Mouse (Mus musculus) brown adipose tissue, adult 24 weeks (tissue): ENCODE results near the gene Pip4k2b. TPM values are rescaled to one million over a fixed set of nuclear protein-coding genes. Genes with fewer than 3 reads are reported as not detected.
A peak's percentile ranks its signal among the peaks of the same experiment; 100 is the strongest.

ENCODE experiments used
- H3K27ac ChIP-seq: fragments of 200-500 bp; replicated peaks from 2 replicates; pipeline ENCODE4 v1.5.1; 2012; ENCODE audit warnings: low read depth, mild to moderate bottlenecking, low read length
- H3K4me1 ChIP-seq: fragments of 200-500 bp; 2 replicates; pipeline ENCODE4 v1.6.1; 2012; ENCODE audit warnings: low read length, mixed read lengths; ENCODE audit not compliant: control insufficient read depth, insufficient read depth, insufficient read length
- H3K4me3 ChIP-seq: fragments of 200-500 bp; 2 replicates; pipeline ENCODE4 v1.5.1; 2012; ENCODE audit warnings: low read depth, mild to moderate bottlenecking, low read length, moderate library complexity; ENCODE audit not compliant: insufficient read depth
- polyA plus RNA-seq: library from polyadenylated mRNA; stranded (reverse); fragments of >200 nt; gene quantifications from 2 replicates; pipeline ENCODE4 v1.2.4, GENCODE M21; 2012; ENCODE audit not compliant: missing spikeins, insufficient read depth, insufficient read length

Pip4k2b gene
- polyA plus RNA-seq, 1 experiment, result 6.1 TPM

GRCm38 (mm10) chr11:97771410-97771809, 26.9 kb upstream of the Pip4k2b start:
- Histone ChIP-seq H3K27ac (no peak overlapping the region), H3K4me3 (no peak overlapping the region), H3K4me1 (no peaks in the 10 kb centered on the region)

- Histone ChIP-seq H3K4me3 (no peak overlapping the region), H3K27ac (no peak overlapping the region), H3K4me1 (peaks cover 6% of the 10 kb centered on the region; the same call in 1 of the 2 replicates)
Observed at GRCm38 (mm10) chr11:97769704-97770103, 25.2 kb upstream of the Pip4k2b start.

GRCm38 (mm10) chr11:97766154-97766881, 21.8 kb upstream of the Pip4k2b start, which contains the start of gene Cwc25:
Gene Cwc25, minus strand, starts transcription at chr11:97766556.
- Histone ChIP-seq H3K4me1 (peaks cover 8% of the 10 kb centered on the region; the same call in 1 of the 2 replicates), H3K4me3 (peak within 1 kb of the TSS; percentile 84), H3K27ac (peak within 1 kb of the TSS; percentile 93)

GRCm38 (mm10) chr11:97761638-97762037, 17.1 kb upstream of the Pip4k2b start:
- no peak overlapping the region for H3K27ac ChIP-seq
- H3K4me1 ChIP-seq, result peaks cover 8% of the 10 kb centered on the region; the same call in 1 of the 2 replicates
- H3K4me3 ChIP-seq, result no peak overlapping the region

GRCm38 (mm10) chr11:97758942-97759341, 14.4 kb upstream of the Pip4k2b start:
- Histone ChIP-seq H3K4me1 (no peaks in the 10 kb centered on the region), H3K27ac (no peak overlapping the region), H3K4me3 (no peak overlapping the region)

- no peaks in the 10 kb centered on the region for H3K4me1 ChIP-seq
- no peak overlapping the region for H3K4me3 ChIP-seq
- no peak overlapping the region for H3K27ac ChIP-seq
Observed at GRCm38 (mm10) chr11:97758125-97758524, 13.6 kb upstream of the Pip4k2b start.

GRCm38 (mm10) chr11:97753277-97753676, 8.8 kb upstream of the Pip4k2b start:
- Histone ChIP-seq H3K27ac (no peak overlapping the region), H3K4me1 (no peaks in the 10 kb centered on the region), H3K4me3 (no peak overlapping the region)

GRCm38 (mm10) chr11:97748496-97748895, 4.0 kb upstream of the Pip4k2b start:
- H3K4me1 ChIP-seq, result peaks cover 3% of the 10 kb centered on the region
- no peak overlapping the region for H3K27ac ChIP-seq
- H3K4me3 ChIP-seq, result no peak overlapping the region

- H3K4me3 ChIP-seq, result no peak overlapping the region
- peaks cover 9% of the 10 kb centered on the region for H3K4me1 ChIP-seq
- H3K27ac ChIP-seq, result no peak overlapping the region
Observed at GRCm38 (mm10) chr11:97747773-97748172, 3.3 kb upstream of the Pip4k2b start.

- peaks cover 12% of the 10 kb centered on the region for H3K4me1 ChIP-seq
- no peak overlapping the region for H3K27ac ChIP-seq
Observed at GRCm38 (mm10) chr11:97745331-97745721, 822 bp upstream of the Pip4k2b start.

GRCm38 (mm10) chr11:97744718-97745330, 320 bp upstream of the Pip4k2b start:
- Histone ChIP-seq H3K27ac (peak overlapping the region; percentile 100), H3K4me1 (peaks cover 12% of the 10 kb centered on the region), H3K4me3 (peak overlapping the region; percentile 99)

More at GRCm38 (mm10) chr11:97745331-97745721, 822 bp upstream of the Pip4k2b start:
- peak overlapping the region; percentile 50 for H3K4me3 ChIP-seq

- peaks cover 12% of the 10 kb centered on the region for H3K4me1 ChIP-seq
- H3K4me3 ChIP-seq, result peak overlapping the region; percentile 98
- 0 out of 2 replicates have a peak overlapping the region, but pooled peaks have one; percentile 1 for H3K27ac ChIP-seq
Observed at GRCm38 (mm10) chr11:97743423-97743822, 1.1 kb downstream of the Pip4k2b start.

GRCm38 (mm10) chr11:97742591-97742990, 1.9 kb downstream of the Pip4k2b start:
- no peak overlapping the region for H3K27ac ChIP-seq
- peak overlapping the region; percentile 98 for H3K4me3 ChIP-seq
- H3K4me1 ChIP-seq, result peaks cover 12% of the 10 kb centered on the region

- Histone ChIP-seq H3K4me3 (peak overlapping the region; percentile 98; the same call in 1 of the 2 replicates), H3K27ac (no peak overlapping the region), H3K4me1 (peaks cover 12% of the 10 kb centered on the region)
Observed at GRCm38 (mm10) chr11:97742157-97742556, 2.3 kb downstream of the Pip4k2b start.

GRCm38 (mm10) chr11:97740190-97740589, 4.3 kb downstream of the Pip4k2b start:
- Histone ChIP-seq H3K27ac (no peak overlapping the region), H3K4me3 (no peak overlapping the region), H3K4me1 (peaks cover 12% of the 10 kb centered on the region)

GRCm38 (mm10) chr11:97739155-97739554, 5.3 kb downstream of the Pip4k2b start:
- Histone ChIP-seq H3K4me1 (peaks cover 12% of the 10 kb centered on the region), H3K4me3 (no peak overlapping the region), H3K27ac (no peak overlapping the region)
